Mouse (Mus musculus) kidney, embryonic 16.5 days (tissue): ENCODE measurements around the gene Inafm2. TPM values are rescaled to one million over a fixed set of nuclear protein-coding genes. Genes with fewer than 3 reads are reported as not detected.
A peak's percentile ranks its signal among the peaks of the same experiment; 100 is the strongest.

Experiments
- ATAC-seq: fragments of 200-750 bp; cut with Nextera tagmentation; 2 replicates; pipeline ENCODE4 v1.8.0; 2017; ENCODE audit warnings: moderate TSS enrichment; ENCODE audit not compliant: low FRiP score, low TSS enrichment
- H3K27ac ChIP-seq: fragments of 300-500 bp; sonication (generic); 2 replicates; pipeline ENCODE4 v1.5.1; 2014; ENCODE audit warnings: low read length
- H3K27me3 ChIP-seq: fragments of 300-500 bp; sonication (generic); 2 replicates; pipeline ENCODE4 v1.6.1; 2014; ENCODE audit warnings: low read length, control low read depth, mixed read lengths; ENCODE audit not compliant: insufficient read depth
- H3K36me3 ChIP-seq: fragments of 300-500 bp; sonication (generic); 2 replicates; pipeline ENCODE4 v1.6.1; 2014; ENCODE audit warnings: low read length, control low read depth, mixed read lengths; ENCODE audit not compliant: insufficient read depth
- H3K4me1 ChIP-seq: fragments of 300-500 bp; sonication (generic); 2 replicates; pipeline ENCODE4 v1.6.1; 2014; ENCODE audit warnings: low read length, control low read depth, mixed read lengths; ENCODE audit not compliant: insufficient read depth
- H3K4me2 ChIP-seq: fragments of 300-500 bp; sonication (generic); replicated peaks from 2 replicates; pipeline ENCODE4 v1.6.1; 2014; ENCODE audit warnings: low read depth, low read length
- H3K4me3 ChIP-seq: fragments of 300-500 bp; sonication (generic); 2 replicates; pipeline ENCODE4 v1.5.1; 2014; ENCODE audit warnings: mild to moderate bottlenecking, low read length
- H3K9ac ChIP-seq: fragments of 300-500 bp; sonication (generic); replicated peaks from 2 replicates; pipeline ENCODE4 v1.6.1; 2014; ENCODE audit warnings: low read length
- H3K9me3 ChIP-seq: fragments of 300-500 bp; sonication (generic); 2 replicates; pipeline ENCODE4 v1.6.1; 2016; ENCODE audit warnings: low read length, control low read depth
- WGBS: fragments of 180-500 bp; shearing (Covaris S2); extraction: QIAGEN DNeasy Blood & Tissue Kit; methylation state at CpG from one replicate; pipeline ENCODE4 v1.1.7; 2014; 5-methylcytosine and 5-hydroxymethylcytosine counted together
- polyA plus RNA-seq: library from polyadenylated mRNA; unstranded; fragments of >200 nt; fragmentation: Nextera tagmentation; extraction: Ambion mirVana; gene quantifications from 2 replicates; pipeline ENCODE4 v1.2.1, GENCODE M21; 2015

Gene Inafm2
- polyA plus RNA-seq, 1 experiment from 2014 or later, result 15.2 TPM

GRCm38 (mm10) chr2:118764094-118764831 is 18.7 kb downstream of the Inafm2 start:
- H3K9me3 ChIP-seq, result no peaks in the 10 kb centered on the region
- no peaks in the 10 kb centered on the region for H3K27me3 ChIP-seq
- H3K9ac ChIP-seq, result no peak overlapping the region
- no peak overlapping the region for H3K27ac ChIP-seq
- no peak overlapping the region for H3K4me3 ChIP-seq
- 22% methylated on average over 11 of the region's 11 CpGs for WGBS
- H3K36me3 ChIP-seq, result no peaks in the 10 kb centered on the region
- no peak for ATAC-seq
- H3K4me2 ChIP-seq, result no peak overlapping the region
- H3K4me1 ChIP-seq, result peaks cover 32% of the 10 kb centered on the region

- Histone ChIP-seq H3K36me3 (no peaks in the 10 kb centered on the region), H3K27me3 (no peaks in the 10 kb centered on the region), H3K4me2 (no peak overlapping the region), H3K9me3 (no peaks in the 10 kb centered on the region; the same call in 1 of the 2 replicates), H3K9ac (no peak overlapping the region), H3K4me1 (peaks cover 32% of the 10 kb centered on the region), H3K4me3 (no peak overlapping the region), H3K27ac (no peak overlapping the region)
- ATAC-seq, result no peak
- 73% methylated on average over 5 of the region's 5 CpGs for WGBS
Observed at GRCm38 (mm10) chr2:118764875-118765274, 19.3 kb downstream of the Inafm2 start.

- Histone ChIP-seq H3K4me3 (no peak overlapping the region), H3K9ac (no peak overlapping the region), H3K4me2 (no peak overlapping the region), H3K9me3 (no peaks in the 10 kb centered on the region; the same call in 1 of the 2 replicates), H3K4me1 (peaks cover 27% of the 10 kb centered on the region), H3K36me3 (no peaks in the 10 kb centered on the region), H3K27ac (no peak overlapping the region), H3K27me3 (no peaks in the 10 kb centered on the region)
- 73% methylated on average over 10 of the region's 10 CpGs for WGBS
- ATAC-seq, result no peak
Observed at GRCm38 (mm10) chr2:118766041-118767033, 20.8 kb downstream of the Inafm2 start.

GRCm38 (mm10) chr2:118772158-118772874 is 26.8 kb downstream of the Inafm2 start, which contains the start of gene Phgr1:
Phgr1 (plus strand) TSS chr2:118772769.
- WGBS, result 71% methylated on average over 6 of the region's 6 CpGs
- peak; percentile 39; the same call in 1 of the 2 replicates for ATAC-seq
- H3K27ac ChIP-seq, result no peak within 1 kb of the TSS

GRCm38 (mm10) chr2:118774536-118774935 is 29.0 kb downstream of the Inafm2 start:
- no peak for ATAC-seq
- 83% methylated on average over 2 of the region's 2 CpGs for WGBS
- no peak overlapping the region for H3K4me2 ChIP-seq

More at GRCm38 (mm10) chr2:118772158-118772874, 26.8 kb downstream of the Inafm2 start, which contains the start of gene Phgr1:
- Histone ChIP-seq H3K4me3 (no peak within 1 kb of the TSS), H3K9ac (no peak within 1 kb of the TSS), H3K4me2 (no peak within 1 kb of the TSS), H3K4me1 (no peaks in the 10 kb centered on the region), H3K36me3 (no peaks in the 10 kb centered on the region), H3K9me3 (no peaks in the 10 kb centered on the region; the same call in 1 of the 2 replicates), H3K27me3 (no peaks in the 10 kb centered on the region)

GRCm38 (mm10) chr2:118775396-118775795 is 29.8 kb downstream of the Inafm2 start:
- H3K9me3 ChIP-seq, result no peaks in the 10 kb centered on the region
- H3K27me3 ChIP-seq, result 0 out of 2 replicates have a peak, but pooled peaks cover 4% of the 10 kb centered on the region
- ATAC-seq, result no peak
- no peak overlapping the region for H3K27ac ChIP-seq
- H3K9ac ChIP-seq, result no peak overlapping the region
- WGBS, result 50% methylated on average over 1 of the region's 1 CpGs
- H3K4me3 ChIP-seq, result no peak overlapping the region
- H3K36me3 ChIP-seq, result no peaks in the 10 kb centered on the region
- peaks cover 4% of the 10 kb centered on the region for H3K4me1 ChIP-seq
- H3K4me2 ChIP-seq, result no peak overlapping the region

More at GRCm38 (mm10) chr2:118774536-118774935, 29.0 kb downstream of the Inafm2 start:
- H3K4me3 ChIP-seq, result no peak overlapping the region
- H3K27me3 ChIP-seq, result no peaks in the 10 kb centered on the region
- no peak overlapping the region for H3K9ac ChIP-seq
- peaks cover 4% of the 10 kb centered on the region for H3K4me1 ChIP-seq
- no peak overlapping the region for H3K27ac ChIP-seq
- H3K9me3 ChIP-seq, result no peaks in the 10 kb centered on the region; the same call in 1 of the 2 replicates
- no peaks in the 10 kb centered on the region for H3K36me3 ChIP-seq

GRCm38 (mm10) chr2:118775846-118776245 is 30.3 kb downstream of the Inafm2 start:
- Histone ChIP-seq H3K27me3 (0 out of 2 replicates have a peak, but pooled peaks cover 5% of the 10 kb centered on the region), H3K36me3 (no peaks in the 10 kb centered on the region), H3K4me3 (no peak overlapping the region), H3K27ac (no peak overlapping the region), H3K9me3 (no peaks in the 10 kb centered on the region), H3K9ac (no peak overlapping the region), H3K4me1 (peaks cover 4% of the 10 kb centered on the region), H3K4me2 (no peak overlapping the region)
- no peak for ATAC-seq
- WGBS, result 85% methylated on average over 3 of the region's 4 CpGs

- Histone ChIP-seq H3K4me2 (no peak overlapping the region), H3K36me3 (no peaks in the 10 kb centered on the region), H3K27ac (no peak overlapping the region), H3K9me3 (no peaks in the 10 kb centered on the region), H3K9ac (no peak overlapping the region), H3K27me3 (peaks cover 10% of the 10 kb centered on the region; the same call in 1 of the 2 replicates), H3K4me3 (no peak overlapping the region), H3K4me1 (peaks cover 4% of the 10 kb centered on the region)
- ATAC-seq, result no peak
- 81% methylated on average over 2 of the region's 2 CpGs for WGBS
Observed at GRCm38 (mm10) chr2:118776295-118776694, 30.7 kb downstream of the Inafm2 start.

- H3K27me3 ChIP-seq, result peaks cover 10% of the 10 kb centered on the region; the same call in 1 of the 2 replicates
- no peak overlapping the region for H3K9ac ChIP-seq
- no peak overlapping the region for H3K27ac ChIP-seq
- ATAC-seq, result no peak
- no peaks in the 10 kb centered on the region for H3K9me3 ChIP-seq
- H3K4me1 ChIP-seq, result peaks cover 4% of the 10 kb centered on the region
- WGBS, result 64% methylated on average over 4 of the region's 4 CpGs
- H3K4me3 ChIP-seq, result no peak overlapping the region
- no peak overlapping the region for H3K4me2 ChIP-seq
- no peaks in the 10 kb centered on the region for H3K36me3 ChIP-seq
Observed at GRCm38 (mm10) chr2:118778418-118778817, 32.9 kb downstream of the Inafm2 start.
